Mouse (Mus musculus): ENCODE measurements at regions not wholly inside any gene's neighbourhood (a gene's known extent, or its start where the extent isn't known, plus 50 kb on each side); places are given as distances from the start of the nearest gene placed in this dataset.

DNA sequence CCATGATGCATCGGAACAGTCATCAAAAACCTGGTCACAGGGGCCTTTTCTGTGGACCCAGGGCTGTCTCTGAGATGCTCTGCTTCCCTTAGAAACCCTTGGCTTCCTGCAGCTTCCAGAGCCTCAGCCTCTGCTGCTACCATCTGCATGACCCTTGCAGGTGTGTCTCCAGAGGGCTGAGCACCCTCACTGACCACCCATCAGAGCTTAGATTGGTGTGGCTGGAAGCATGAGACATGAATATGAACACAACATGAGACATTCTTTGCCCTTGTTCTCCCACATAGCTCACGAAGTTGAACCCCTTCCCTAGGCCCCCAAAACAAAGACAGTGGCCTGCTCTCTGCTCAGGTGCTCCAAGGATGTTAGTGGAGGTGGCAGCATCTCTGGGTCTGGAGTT, 90.1 kb downstream of the Dll1 start:
- Histone ChIP-seq H3K4me1 (peaks cover 20% of the 10 kb centered on the region), H3K27me3 (replicated peaks) (peaks cover 10% of the 10 kb centered on the region), H3K4me3 (replicated peaks) (no peak overlapping the region), H3K36me3 (replicated peaks; ENCODE audit: low read length) (no peaks in the 10 kb centered on the region), H3K9me3 (no peaks in the 10 kb centered on the region)
- TF ChIP-seq GATA1 (IDR thresholded peaks at IDR 0.05; ENCODE audit: borderline replicate concordance, low read length) (no peak), FLI1 (IDR thresholded peaks at IDR 0.05; ENCODE audit: low read length) (no peak)

DNA sequence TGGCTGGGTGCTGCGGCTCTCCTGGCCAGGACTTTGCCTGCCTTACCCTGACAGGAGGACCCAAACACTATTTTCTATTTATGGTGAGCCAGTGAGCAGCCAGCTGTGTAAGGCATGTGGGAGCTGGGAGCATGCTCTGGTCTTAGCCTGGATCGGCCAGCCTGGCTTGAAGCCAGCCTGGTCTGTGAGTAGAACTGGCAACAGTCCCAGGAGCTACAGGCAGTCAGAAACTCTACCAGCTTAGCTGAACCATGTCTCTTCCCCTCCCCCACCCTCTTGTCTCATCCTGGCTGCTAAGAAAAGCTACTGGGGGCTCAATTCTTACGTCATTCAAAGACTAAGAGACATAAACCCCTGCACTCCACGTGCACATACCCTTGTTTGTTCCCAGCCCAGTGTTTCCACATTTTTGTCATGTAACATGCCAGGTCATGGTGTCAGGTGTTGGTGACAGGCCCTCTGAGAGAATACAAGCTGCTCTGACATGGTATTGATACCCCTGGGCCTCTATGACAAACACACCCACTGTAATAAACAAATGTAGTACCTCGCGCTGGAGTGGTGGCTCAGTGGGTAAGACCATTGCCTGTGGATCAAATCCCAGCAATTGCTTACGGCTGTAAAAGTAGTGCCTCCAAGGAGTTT, 91.2 kb downstream of the Dll1 start:
- TF ChIP-seq FLI1 (IDR thresholded peaks at IDR 0.05; ENCODE audit: low read length) = no peak
- no peak for TF ChIP-seq GATA1 (IDR thresholded peaks at IDR 0.05; ENCODE audit: borderline replicate concordance, low read length)
- peaks cover 10% of the 10 kb centered on the region for H3K27me3 ChIP-seq (replicated peaks)
- H3K4me1 ChIP-seq = peaks cover 19% of the 10 kb centered on the region
- H3K36me3 ChIP-seq (replicated peaks; ENCODE audit: low read length) = no peaks in the 10 kb centered on the region
- no peaks in the 10 kb centered on the region for H3K9me3 ChIP-seq
- H3K4me3 ChIP-seq (replicated peaks) = no peak overlapping the region

DNA sequence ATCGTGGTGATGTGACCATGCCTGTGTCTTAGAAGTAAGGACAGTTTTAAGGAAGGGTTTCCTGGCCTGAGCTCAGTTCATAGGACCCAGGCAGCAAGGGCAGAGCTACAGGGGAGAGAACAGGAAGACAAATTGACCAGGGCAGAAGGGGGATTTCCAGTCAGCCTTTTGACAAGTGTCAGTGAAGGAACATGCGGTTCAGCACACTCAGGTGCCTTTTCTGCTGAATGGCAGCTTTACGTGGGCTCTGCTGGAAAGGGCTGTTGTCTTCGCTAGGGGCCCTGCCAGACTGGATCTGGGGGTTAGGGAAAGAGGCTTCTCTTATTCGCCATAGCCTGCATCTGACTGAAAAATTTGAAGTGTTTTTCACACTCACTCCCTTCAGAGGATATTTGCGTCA, 106.8 kb downstream of the Dll1 start:
- no peaks in the 10 kb centered on the region for H3K4me1 ChIP-seq
- TF ChIP-seq GATA1 (IDR thresholded peaks at IDR 0.05; ENCODE audit: borderline replicate concordance, low read length) = no peak
- no peak for TF ChIP-seq FLI1 (IDR thresholded peaks at IDR 0.05; ENCODE audit: low read length)

DNA sequence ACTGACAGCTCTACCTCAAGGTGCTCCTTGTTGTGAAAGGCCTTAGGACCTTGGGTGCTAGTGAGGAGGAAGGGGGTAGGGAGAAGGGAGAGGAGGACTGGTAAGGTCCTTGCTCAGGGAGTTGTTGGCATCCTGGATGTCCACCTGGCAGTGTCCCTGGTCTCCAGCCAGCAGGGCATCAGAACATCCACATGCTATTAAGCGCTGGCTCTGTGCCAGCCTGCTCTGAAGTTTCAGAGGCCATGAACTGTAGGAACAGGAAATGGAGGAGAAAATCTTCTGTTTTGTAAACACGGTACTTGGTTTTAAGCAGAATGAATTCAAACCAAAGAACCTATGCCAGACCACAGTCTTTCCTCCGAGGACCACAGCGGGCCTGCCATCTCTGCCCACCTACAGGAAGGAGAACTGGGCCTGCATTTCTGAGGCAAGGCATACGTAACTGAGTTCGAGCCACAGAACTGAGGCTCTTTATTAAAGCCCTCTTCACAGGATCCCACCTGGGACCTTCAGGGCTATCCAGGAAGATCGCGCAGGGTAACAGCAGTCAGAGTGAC, 107.5 kb downstream of the Dll1 start:
- no peaks in the 10 kb centered on the region for H3K9me3 ChIP-seq
- H3K4me1 ChIP-seq = no peaks in the 10 kb centered on the region
- H3K4me3 ChIP-seq (replicated peaks) = no peak overlapping the region
- TF ChIP-seq FLI1 (IDR thresholded peaks at IDR 0.05; ENCODE audit: low read length) = no peak
- TF ChIP-seq GATA1 (IDR thresholded peaks at IDR 0.05; ENCODE audit: borderline replicate concordance, low read length) = no peak
- H3K36me3 ChIP-seq (replicated peaks; ENCODE audit: low read length) = no peaks in the 10 kb centered on the region
- H3K27me3 ChIP-seq (replicated peaks) = peaks cover 9% of the 10 kb centered on the region

More for the DNA sequence above, 106.8 kb downstream of the Dll1 start:
- no peaks in the 10 kb centered on the region for H3K9me3 ChIP-seq
- peaks cover 8% of the 10 kb centered on the region for H3K27me3 ChIP-seq (replicated peaks)
- H3K36me3 ChIP-seq (replicated peaks; ENCODE audit: low read length) = no peaks in the 10 kb centered on the region
- H3K4me3 ChIP-seq (replicated peaks) = no peak overlapping the region

DNA sequence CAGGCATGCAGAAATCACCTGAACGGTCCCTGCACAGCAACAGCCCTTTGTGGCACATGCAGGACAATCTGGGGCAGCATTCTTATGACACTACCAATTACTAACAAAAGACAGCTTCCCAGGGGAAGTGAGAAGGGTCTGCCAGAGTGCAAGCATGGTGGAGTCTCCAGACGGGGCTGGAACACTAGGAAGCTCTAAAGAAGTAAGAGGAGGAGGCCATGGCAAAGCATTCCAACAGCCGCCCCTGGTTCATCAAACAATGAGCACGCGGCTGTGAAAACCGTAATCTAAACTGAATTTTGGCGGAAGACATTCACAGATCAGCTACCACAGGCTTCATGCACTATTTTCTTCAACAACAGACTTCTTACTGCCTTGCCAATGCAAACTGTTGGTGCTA, 109.0 kb downstream of the Dll1 start:
- Histone ChIP-seq H3K27me3 (replicated peaks) (peaks cover 9% of the 10 kb centered on the region), H3K9me3 (no peaks in the 10 kb centered on the region), H3K4me1 (no peaks in the 10 kb centered on the region), H3K36me3 (replicated peaks; ENCODE audit: low read length) (no peaks in the 10 kb centered on the region), H3K4me3 (replicated peaks) (no peak overlapping the region)
- TF ChIP-seq GATA1 (IDR thresholded peaks at IDR 0.05; ENCODE audit: borderline replicate concordance, low read length) (no peak), FLI1 (IDR thresholded peaks at IDR 0.05; ENCODE audit: low read length) (no peak)

DNA sequence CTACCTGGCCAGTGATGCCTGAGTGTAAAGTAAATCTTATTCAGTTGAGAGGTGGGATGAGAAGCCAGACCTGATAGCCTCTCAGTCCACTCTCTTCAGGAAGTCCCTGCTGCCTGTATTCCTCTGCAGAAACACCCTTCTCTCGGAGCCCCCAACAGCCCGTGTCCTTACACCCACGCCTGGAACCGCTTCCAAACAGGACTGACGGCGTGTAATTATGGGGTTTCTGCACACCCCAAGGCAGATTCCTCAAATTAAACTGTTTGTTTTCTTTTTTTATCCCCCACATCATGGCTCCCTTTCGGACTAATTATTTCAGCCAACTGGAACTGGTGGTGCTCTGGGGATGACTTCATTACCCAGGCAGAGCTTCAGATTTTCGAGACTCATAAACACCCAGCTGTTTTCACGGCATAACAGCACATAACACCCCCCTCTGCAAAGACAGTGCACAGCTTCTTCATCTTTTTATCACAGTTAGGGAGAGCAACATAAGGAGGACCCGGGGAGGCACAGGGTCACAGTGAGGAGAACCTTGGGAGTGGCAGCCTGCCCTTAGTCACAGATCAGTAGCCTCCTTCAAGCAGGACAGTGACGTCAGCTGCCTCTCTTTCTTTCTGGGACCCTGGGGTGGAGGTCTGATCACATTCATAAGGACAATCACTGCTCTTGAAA, 117.1 kb downstream of the Dll1 start:
- Histone ChIP-seq H3K36me3 (replicated peaks; ENCODE audit: low read length) (no peaks in the 10 kb centered on the region), H3K9me3 (no peaks in the 10 kb centered on the region), H3K4me1 (no peaks in the 10 kb centered on the region), H3K4me3 (replicated peaks) (no peak overlapping the region), H3K27me3 (replicated peaks) (peaks cover 2% of the 10 kb centered on the region)
- TF ChIP-seq GATA1 (IDR thresholded peaks at IDR 0.05; ENCODE audit: borderline replicate concordance, low read length) (no peak), FLI1 (IDR thresholded peaks at IDR 0.05; ENCODE audit: low read length) (no peak)

DNA sequence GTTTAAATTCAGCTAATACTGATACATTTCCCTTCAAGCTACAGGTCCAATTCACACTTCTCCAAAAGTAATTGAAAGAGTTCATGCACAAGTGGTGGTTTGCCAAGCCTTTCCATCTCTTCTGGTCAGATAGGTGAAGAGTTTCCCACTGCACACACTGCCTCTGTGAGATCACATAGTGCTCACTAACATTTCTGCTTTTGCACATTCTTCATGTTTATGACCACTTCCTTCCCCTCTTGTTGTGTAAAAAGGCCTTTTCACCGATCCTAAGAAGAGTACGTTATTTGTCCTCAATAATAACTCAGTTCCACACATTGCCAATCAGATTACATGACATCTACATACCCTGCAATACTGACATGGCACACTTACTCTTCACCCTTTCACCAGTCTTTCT, 120.8 kb downstream of the Dll1 start:
- Histone ChIP-seq H3K9me3 (no peaks in the 10 kb centered on the region), H3K36me3 (replicated peaks; ENCODE audit: low read length) (no peaks in the 10 kb centered on the region), H3K27me3 (replicated peaks) (peaks cover 3% of the 10 kb centered on the region), H3K4me3 (replicated peaks) (no peak overlapping the region), H3K4me1 (no peaks in the 10 kb centered on the region)
- TF ChIP-seq GATA1 (IDR thresholded peaks at IDR 0.05; ENCODE audit: borderline replicate concordance, low read length) (no peak), FLI1 (IDR thresholded peaks at IDR 0.05; ENCODE audit: low read length) (no peak)

DNA sequence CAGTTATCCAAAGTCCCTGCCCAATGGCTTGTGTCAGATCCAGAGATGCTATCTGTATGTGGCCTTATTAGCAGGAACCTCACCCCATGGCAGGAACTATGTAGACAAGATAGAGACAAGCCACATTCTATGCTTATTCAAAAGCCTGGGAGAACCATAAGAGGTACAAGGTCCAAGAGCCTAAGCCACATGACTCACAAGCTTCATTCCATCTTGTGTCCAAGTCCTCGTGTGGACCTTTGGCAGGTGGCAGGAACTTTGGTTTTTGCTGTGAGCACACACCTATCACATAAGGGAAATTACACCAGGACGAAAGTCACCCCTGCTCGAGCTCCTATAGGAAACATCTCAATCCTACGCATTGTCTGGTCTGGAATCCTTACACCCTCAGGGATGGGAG, 122.9 kb downstream of the Dll1 start:
- H3K36me3 ChIP-seq (replicated peaks; ENCODE audit: low read length) = no peaks in the 10 kb centered on the region
- TF ChIP-seq FLI1 (IDR thresholded peaks at IDR 0.05; ENCODE audit: low read length) = no peak
- no peak for TF ChIP-seq GATA1 (IDR thresholded peaks at IDR 0.05; ENCODE audit: borderline replicate concordance, low read length)
- no peaks in the 10 kb centered on the region for H3K9me3 ChIP-seq
- H3K4me3 ChIP-seq (replicated peaks) = no peak overlapping the region
- peaks cover 10% of the 10 kb centered on the region for H3K27me3 ChIP-seq (replicated peaks)
- H3K4me1 ChIP-seq = no peaks in the 10 kb centered on the region

DNA sequence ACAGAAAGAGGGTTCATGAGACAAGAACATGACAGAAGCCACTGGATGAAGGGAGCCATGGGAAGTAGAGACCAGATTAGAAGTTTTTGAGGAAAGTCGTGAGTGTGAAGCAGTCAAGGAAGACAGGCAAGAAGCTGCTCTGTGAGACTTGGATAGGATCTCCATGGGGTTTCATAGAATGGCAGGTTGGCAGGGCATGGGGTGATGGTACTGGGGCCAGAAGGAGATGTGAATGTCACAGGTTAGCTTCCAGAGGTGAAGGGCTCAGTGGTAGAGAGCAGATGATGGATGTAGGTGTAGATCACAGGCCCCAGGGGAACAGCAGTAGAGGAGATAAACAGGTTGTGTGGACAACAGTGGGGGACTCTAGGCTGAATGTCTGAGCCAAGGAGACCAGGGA, 123.4 kb downstream of the Dll1 start:
- peaks cover 12% of the 10 kb centered on the region for H3K27me3 ChIP-seq (replicated peaks)
- no peak for TF ChIP-seq GATA1 (IDR thresholded peaks at IDR 0.05; ENCODE audit: borderline replicate concordance, low read length)
- TF ChIP-seq FLI1 (IDR thresholded peaks at IDR 0.05; ENCODE audit: low read length) = no peak

DNA sequence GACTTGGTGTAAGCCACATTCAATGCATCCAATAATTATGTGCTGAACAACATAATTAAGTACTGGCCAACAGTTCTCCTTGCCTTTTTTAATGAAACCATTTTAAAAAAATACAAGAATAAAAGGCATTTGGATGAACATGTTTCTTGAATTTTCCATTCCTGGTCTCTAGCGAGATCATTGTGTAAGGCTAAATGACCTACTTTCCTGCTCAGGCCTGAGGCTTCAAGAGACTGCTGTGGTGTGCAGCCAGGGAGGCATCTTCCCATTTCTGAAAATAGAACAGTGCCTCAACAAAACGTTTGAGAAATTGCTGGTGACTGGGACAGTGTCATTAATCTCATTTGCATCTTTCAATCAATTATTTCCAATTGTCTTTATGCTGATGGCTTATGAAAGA, 124.5 kb downstream of the Dll1 start:
- TF ChIP-seq FLI1 (IDR thresholded peaks at IDR 0.05; ENCODE audit: low read length) (no peak), GATA1 (IDR thresholded peaks at IDR 0.05; ENCODE audit: borderline replicate concordance, low read length) (no peak)
- no peaks in the 10 kb centered on the region for H3K36me3 ChIP-seq (replicated peaks; ENCODE audit: low read length)
- H3K4me1 ChIP-seq = no peaks in the 10 kb centered on the region
- H3K4me3 ChIP-seq (replicated peaks) = no peak overlapping the region
- no peaks in the 10 kb centered on the region for H3K9me3 ChIP-seq
- peaks cover 19% of the 10 kb centered on the region for H3K27me3 ChIP-seq (replicated peaks)

More for the DNA sequence above, 123.4 kb downstream of the Dll1 start:
- Histone ChIP-seq H3K36me3 (replicated peaks; ENCODE audit: low read length) (no peaks in the 10 kb centered on the region), H3K4me3 (replicated peaks) (no peak overlapping the region), H3K4me1 (no peaks in the 10 kb centered on the region), H3K9me3 (no peaks in the 10 kb centered on the region)

Measured in megakaryocyte, embryonic 14.5 days (primary cell).